Mouse (Mus musculus): Measurements from ENCODE around the gene Cxcl12.

Gene Cxcl12

DNA sequence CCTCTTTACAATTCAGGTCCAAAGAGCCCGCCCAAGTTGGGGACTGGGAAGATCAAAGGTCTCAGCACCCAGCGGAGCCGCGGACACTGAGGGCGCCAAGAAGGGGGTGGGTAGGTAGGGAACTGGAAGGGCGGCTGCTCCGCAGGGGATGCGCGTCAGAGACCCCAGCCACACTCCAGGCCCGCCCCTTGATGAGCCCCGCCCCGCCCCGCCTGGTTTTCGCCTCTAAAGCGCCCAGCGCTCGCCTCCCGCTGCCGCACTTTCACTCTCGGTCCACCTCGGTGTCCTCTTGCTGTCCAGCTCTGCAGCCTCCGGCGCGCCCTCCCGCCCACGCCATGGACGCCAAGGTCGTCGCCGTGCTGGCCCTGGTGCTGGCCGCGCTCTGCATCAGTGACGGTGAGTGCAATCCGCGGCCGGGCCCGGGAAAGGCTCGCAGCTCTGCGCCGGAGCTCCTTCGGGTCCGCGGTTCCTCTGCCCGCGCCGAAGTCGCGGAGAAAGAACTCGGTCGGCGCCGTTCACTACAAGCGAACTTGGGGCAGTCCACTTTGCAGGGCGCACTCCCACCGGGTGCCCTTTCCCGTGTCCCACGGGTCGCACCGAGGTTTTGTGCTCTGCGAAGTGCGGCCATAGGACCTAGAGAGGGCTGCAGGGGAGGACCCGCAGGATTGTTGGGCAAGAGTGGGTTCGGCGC, at the start of gene Cxcl12:
TSS of gene Cxcl12 (plus strand) at position 215 of the 691 bp plus-strand sequence.
- DNase-seq (ENCODE audit: low spot score) = no peak

DNA sequence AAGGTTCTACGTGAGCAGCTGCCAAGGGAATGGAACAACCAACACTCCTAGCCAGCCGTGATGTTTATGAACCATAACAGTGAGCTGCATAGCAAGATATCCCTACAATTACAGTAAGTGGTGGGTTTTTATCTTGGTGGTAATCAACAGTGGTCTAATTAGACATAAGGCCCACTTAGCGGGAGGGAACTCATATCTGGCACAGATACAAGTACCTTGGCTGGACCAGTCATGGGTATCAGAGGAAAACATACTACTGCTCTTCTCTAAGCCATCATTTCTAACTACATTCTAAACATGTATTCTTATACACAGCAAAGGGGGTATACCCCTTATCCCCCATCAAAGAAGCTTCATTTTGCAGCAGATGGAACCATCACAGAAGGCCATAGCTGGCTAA, 46.3 kb upstream of the Cxcl12 start:
- no peak for DNase-seq (ENCODE audit: low spot score)

DNA sequence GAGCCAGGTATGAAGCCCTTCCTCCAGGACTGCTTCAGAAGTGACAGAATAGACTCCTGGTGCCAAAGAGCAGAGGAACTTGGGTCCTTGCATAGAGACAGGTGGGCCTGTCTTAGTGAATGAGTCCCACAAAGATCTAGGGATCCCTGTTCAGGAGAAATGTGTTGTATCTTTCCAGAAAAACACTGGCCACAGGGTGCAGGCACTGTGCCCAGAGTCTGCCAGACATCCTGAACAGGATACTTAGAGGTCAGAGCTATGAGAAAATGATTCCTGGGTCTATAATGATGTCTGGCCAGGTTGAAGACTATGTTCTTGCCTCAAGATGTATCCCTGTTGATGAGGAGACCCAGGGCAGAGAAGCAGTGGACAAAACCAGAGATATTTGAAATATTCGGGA, 42.0 kb upstream of the Cxcl12 start:
- no peak for DNase-seq (ENCODE audit: low spot score)

DNA sequence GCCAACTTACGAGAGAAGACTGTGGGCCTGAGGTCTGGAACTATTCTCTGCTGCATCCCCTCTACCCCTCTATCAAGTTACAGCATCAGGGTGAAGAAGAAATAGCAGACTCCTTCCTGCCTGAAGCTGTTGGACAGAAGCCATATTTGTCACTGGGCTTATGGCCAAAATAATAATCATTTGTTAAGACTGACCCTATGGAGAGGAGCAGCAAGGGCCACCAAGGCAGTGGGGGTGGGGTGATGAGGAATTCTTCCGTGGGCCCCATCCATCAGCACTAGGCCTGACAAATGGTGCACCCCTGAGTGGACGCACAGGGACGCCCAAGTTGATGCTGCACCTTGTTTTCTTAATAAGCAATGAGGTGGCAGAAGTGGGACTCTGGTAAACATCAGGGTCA, 38.9 kb upstream of the Cxcl12 start:
- no peak for DNase-seq (ENCODE audit: low spot score)

DNA sequence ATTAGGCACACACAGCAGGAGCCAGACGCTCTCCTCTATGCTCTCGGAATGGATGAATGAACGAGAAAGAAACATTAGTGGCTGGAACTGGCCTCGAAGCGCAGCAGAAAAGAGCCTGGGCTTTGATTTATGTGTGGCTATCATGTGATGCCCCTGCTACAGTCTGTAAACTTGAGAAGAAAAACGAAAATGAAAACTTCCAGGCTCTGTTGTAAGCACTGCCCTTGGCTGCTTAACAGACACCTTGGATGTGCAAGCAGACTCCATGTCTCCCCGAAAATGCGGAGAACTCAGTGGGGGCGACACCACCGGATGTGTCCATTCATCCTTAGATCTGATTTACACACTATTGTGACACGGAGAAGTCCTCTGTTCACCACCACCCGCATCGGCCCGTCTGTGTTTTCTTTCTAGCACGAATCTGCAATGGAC, 37.6 kb upstream of the Cxcl12 start:
- no peak for DNase-seq (ENCODE audit: low spot score)

DNA sequence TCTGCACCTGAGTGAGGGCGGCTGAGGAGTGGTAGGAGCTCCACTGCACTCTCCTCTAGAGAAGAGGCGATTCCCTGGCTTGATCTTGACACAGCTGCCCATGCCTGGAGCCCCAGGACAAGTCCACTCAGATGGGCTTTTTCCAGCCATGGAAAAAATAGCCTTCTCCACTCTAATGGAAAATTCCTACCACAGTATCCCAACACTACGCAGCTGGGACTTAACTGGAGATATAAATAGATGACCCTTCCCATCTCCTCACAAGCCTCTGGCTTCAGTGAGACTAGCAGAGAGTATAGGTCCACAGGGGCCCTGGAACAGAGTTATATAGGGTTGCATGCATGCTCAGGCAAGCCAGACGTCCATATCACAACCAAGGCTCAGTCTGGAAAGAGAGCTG, 33.8 kb upstream of the Cxcl12 start:
- DNase-seq (ENCODE audit: low spot score) = no peak

DNA sequence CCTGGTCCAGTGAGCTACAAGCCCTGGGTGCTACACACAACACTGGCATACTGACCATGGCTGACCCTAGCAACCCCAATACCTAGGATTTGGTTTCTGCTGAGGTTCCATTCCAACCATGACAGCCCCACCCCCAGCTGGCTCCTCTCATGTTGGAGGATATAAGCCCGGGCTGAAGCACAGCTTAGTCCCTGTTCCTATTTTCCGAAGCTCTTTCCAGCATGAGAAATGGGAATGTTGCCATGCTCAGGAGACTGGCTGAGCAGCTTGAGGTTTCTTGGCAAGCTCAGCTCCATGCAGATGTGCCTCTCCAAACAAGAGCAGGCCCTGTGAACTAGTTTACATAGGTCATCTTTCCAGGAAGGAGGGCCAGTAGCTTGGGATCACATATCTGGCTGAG, 30.6 kb upstream of the Cxcl12 start:
- no peak for DNase-seq (ENCODE audit: low spot score)

DNA sequence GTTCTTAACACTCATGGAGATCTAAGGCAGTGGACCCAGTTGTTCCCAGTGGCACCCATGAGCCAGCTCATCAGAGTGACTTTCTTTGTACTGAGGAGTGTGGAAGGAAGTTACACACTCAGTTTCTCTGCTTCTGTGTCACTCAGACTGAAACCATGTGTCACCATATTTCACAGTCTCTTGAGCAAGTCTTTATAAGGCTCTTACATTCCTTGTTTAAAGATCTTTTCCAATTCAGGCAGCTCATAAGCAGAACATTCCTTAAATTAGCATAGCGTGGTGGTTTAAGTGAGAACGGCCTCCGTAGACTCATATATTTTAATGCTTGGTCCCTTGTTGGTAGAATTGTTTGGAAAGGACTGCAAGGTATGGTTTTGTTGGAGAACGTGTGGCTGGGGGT, 27.4 kb upstream of the Cxcl12 start:
- DNase-seq (ENCODE audit: low spot score) = no peak

DNA sequence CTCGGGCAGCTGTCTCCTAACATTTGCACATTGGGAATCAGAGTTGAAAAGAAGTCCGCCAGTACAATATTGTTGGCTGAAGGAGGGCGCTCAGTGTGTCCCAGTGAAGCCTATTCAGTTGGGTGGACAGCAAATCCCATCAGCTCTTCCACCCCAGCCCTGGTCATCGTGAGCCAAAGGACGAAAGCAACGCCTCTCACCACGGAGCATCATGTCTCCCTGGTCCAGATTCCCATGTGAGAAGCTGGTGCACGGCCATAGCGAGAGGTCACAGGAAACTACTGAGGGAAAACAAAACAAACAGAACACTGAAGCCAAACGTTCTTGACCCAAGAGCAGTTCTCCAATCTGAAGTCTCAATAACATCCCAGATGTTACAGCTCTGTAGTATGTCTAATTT, 21.4 kb upstream of the Cxcl12 start:
- no peak for DNase-seq (ENCODE audit: low spot score)

DNA sequence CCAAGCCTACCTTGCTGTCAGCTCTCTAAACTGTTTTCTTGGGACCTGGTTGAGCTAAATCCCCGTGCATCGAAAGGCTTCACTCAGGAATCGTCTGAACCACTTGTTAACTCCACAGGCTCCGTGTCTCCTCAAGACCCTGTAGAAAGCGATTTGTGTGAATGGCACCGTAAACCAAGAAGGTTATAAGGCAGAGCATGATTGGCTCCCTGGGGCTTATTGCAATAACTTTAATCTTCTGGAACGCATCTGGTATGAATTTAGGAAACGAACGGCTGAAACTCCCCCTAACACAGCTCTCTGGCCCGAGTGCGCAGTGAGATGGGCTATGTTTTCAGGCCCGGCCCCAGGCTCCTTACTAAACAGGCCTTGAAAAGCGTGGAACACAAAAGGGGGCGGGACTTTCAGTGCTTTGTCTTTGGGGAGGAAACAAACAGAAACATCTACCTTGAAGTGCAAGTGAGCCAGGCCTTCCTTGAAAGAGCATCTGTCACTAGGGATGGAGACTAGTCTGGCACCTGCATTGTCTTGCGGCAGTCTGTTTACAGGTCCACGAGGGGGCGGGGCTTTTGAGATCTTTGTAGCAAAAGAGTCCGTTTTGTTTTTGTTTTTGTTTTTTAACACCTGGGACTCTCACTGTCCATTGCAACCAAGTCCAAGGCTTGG, 16.7 kb upstream of the Cxcl12 start:
- DNase-seq (ENCODE audit: low spot score) = no peak

DNA sequence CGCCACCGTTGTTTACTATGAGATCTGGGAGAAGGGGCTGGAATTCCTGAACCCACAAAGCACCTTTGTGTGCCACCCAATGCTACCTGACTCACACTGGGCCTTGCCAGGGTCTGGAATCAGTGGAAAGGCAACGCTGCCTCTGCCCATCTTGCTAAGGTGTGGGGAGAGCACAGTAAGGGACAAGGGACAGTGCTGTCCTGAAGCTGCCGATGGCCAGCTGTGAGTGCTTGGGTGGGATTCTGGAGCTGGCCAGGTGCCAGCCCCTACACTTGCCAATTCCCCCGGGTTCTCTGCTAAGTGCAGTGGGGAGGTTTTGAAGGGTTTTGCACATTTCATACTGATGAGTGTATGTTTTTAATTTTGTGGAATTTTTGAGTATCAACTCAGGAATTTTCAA, 15.3 kb upstream of the Cxcl12 start:
- DNase-seq (ENCODE audit: low spot score) = no peak

DNA sequence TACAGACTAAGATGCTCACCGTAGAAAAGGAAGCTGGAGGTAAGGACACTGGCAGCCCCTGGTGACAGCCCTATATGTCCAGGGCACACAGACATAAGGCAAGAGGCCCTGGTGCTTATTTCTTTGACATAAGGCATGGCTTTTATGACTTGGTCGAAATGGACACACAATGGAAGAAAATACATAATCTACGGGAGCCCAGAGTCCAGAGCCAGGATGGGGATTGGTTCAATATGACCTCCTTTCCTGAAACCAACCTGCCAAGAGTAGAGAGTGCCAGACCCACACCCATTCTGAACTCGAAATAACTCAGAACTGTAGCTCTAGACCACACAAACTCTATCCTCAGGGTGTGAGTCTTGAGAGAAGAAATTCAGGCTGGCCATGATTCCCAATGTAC, 11.5 kb upstream of the Cxcl12 start:
- DNase-seq (ENCODE audit: low spot score) = no peak

DNA sequence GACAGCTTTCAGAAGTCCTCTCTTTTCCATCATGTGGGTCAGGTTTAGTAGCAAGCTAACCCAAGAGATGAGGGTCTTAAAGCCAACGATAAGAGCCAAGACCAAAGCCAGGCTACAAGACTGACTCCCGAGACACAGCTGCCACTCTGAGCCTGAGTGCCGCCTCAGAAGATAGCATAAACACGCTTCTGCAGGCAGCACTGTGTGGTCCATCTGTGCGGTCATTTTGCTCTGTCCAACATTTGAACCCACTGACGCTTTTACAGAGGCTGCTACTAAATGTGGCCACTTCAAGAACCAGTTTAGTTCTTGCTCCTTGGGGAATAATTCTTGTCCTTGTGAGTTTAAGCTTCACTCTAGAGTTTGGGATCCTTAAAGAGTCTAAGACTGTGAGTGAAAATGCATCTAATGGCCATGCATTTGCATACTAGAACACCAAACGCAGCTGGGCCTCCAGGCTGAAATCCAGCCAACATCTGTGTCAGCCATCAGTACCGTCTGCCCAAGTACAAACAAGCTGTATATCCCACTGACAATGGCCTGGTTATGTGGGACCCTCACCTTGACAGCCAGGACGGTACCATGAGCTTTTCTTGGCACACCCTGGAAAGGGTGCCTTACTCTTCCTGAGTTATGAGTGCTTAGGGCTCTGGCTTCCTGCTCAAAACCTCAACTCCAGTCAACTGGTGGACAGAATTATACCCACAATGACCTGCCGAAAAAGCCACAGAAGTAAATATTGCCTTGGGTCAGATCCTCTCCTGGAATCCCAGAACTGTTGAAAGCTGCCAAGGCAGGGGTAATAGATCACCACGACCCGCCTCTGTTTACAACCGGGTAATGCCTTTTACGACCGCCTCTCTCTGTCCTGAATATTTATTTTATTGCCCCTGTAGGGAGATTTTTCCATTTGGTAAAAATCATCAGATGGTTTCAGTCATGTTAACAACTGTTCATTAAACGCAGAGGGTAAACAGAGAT, 8.3 kb upstream of the Cxcl12 start:
- no peak for DNase-seq (ENCODE audit: low spot score)

DNA sequence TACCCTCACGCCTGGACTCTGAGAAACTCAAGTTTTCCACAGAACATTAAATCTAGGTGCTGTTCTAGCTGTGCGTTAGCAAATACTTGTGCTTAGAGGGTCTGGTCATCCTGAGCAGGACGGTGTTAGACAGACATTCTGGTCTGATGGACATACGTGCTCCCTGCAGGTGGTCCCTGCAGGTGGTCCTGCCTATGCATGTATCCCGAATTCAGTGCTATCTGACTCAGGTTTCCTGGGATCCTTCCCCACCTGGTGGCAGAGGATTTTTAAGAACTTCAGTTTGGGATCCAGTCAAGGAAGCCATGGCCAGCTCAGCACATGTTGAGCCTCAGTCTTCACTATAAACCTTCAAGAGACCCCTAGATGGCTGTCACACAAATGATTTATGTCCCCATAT, 4.8 kb upstream of the Cxcl12 start:
- no peak for DNase-seq (ENCODE audit: low spot score)

DNA sequence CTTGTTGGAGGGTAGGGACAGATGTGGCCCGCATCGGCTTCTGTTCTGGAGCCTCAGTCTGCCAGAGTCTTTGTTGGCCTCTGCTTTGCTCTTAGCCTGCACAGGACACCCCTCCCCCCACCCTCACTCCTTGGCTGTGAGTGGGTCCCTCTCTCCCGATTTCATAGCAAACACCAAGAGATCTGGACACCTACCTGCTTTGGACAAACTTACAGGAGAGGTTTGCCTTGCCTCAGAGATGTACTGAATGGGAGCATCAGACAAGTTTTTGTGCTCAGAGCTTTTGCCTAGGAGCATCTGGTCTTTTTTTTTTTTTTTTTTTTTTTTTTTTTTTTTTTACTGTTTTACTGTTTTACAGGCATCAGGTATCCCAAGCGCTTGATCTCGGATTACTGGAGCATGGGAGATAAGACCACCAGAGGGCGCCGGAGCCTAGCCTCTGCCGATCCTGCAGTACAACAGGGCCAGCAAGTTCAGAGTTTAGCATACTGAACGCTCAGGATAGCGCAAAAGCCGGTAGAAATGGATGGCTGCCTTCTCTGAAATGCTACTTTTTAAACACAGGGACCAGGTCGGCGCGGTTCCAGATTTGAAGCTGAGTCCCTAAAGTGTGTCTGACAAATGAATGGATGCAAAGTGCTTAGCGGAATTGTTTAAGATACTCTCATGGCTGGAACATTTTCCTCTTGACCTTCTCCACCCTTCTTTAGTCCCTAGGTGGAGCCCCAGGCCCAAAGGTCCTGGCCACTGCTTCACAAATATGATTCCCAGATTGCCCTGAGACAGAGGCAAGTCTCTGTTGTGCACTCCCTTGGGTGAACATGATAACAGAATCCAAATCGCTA, 1.5 kb upstream of the Cxcl12 start:
- DNase-seq (ENCODE audit: low spot score) = peak; percentile 64

DNA sequence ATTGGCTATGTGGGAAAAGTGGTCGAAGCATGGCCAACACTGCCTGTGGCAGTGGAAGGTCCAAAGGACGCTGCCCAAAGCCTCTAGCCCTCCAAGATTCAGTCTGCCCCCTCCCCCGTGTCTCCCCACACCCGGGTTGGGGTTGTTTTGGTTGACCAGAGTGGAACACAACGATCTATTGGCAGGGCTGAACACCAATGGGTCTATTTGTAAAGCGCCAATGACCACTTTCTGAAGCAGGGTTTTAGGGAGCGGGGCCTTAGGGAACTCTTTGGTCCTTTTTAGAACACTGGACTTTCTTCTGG, 957 bp upstream of the Cxcl12 start:
- no peak for DNase-seq (ENCODE audit: low spot score)

DNA sequence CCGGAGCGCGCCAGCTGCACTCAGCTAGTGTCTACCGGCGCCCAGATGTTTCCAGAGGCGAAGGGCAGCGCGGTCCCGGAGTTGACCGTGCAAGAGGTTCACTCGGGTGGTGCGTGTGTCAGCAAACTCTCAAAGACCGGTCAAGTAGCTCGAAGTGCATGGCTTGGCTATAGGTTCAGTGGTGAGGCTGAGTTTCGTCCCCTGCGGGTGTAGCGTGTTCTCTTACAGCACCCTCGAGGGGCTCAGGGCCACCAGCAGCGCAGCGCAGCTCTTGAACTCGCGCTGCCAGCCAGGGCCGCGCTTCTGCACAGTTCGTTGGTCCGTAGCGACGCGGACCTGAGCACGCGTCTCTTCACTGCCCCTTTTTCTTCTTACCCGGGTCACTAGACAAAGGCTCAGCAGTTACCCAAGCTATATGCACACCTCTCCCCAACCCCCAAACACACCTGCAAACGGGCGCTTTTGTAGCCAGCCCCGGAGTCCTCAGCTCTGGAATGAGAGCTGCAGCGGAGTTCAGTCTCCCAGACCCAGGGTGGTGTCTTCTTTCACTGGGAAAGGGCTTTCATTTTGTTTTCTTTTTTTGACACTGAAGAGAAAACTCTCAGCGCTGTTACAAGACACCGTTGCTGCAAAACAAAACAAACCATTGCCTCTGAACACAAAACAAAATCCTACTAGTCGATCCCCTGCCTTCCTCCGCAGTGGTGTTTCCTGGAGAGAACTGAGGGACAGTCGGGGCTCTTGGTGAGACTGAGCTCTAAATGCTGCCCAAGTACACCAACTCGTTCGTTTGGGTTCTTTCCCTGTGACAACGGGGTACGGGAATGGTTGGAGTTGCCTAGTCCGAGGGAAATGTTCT, 945 bp downstream of the Cxcl12 start:
- DNase-seq (ENCODE audit: low spot score) = no peak

DNA sequence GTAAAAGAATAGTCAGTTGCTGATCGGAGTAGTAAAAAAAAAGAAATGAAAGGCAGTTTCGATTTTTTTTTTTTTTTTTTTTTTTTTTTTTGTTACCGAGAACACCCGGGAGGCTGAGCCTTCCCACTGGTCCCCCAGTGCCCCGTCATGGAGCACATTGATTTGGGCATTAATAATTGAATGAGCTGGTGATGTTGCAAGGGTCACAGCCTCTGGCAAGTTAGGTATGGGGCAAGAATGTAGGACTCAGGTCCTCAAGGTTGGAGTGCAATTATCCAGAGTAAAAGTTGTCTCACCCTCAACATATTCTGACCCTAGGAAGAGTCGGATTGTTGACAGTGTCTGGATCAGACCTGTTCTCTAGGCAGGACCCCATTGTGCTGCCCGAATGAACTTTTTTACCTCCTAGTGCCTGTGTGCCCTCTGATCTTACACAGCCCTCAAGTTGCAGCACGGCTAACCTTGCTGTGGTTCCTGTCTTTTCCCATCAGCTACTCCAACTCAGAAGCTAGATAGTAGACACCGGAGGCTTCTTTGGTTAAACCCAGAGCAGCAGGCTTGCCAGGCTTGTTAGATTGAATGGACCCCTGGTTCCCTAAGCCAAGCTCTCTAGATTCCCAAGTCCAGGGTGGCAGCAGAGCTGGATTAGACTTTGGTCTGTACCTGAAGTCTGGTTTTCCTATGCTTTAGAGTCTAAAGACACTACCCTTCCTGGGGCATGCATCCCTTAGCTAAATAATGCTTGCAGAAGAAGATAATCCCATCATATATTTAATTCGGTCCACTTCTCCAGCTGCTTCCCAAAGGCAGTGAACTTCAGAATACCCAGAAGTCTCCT, 1.8 kb downstream of the Cxcl12 start:
- DNase-seq (ENCODE audit: low spot score) = no peak

DNA sequence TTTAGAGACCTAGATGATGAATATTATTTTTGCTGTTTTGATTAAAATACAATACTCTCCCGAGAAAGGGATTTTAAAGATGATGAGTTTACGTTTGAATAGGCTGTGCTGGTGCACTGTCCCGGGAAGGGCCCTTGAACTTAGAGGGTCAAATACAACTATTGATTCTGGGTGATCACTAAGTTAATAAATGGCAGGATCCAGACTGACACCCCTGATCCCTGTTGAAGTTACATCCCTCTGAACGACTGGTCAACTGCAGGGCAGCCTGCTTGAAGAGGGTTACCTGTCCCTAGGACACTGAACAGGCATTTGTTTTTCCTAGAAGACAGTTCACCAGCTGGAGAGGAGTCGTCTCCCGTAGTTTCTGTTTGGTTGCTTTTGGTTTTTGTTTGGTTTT, 4.0 kb downstream of the Cxcl12 start:
- DNase-seq (ENCODE audit: low spot score) = no peak

DNA sequence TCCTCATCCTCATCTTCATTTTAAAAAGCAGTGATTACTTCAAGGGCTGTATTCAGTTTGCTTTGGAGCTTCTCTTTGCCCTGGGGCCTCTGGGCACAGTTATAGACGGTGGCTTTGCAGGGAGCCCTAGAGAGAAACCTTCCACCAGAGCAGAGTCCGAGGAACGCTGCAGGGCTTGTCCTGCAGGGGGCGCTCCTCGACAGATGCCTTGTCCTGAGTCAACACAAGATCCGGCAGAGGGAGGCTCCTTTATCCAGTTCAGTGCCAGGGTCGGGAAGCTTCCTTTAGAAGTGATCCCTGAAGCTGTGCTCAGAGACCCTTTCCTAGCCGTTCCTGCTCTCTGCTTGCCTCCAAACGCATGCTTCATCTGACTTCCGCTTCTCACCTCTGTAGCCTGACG, 5.5 kb downstream of the Cxcl12 start:
- peak; percentile 44 for DNase-seq (ENCODE audit: low spot score)

Data from urinary bladder, postnatal 10 days (tissue).